In genomic region chr3:21935571-21936261, GRCm38 (mm10) we compare ENCODE assay signal across 8 mouse cellular contexts.
DNase-seq lines count a peak whose midpoint lies in the region; ATAC-seq lines count a peak whose summit lies in the region.

No protein-coding gene starts in this region.

- H3K4me3 ChIP-seq in embryonic facial prominence, embryonic 13.5 days: peak overlapping the region; percentile 42
- peak overlapping the region; percentile 23 for H3K4me3 ChIP-seq in kidney, embryonic 14.5 days (ENCODE audit: low read length)
- H3K4me3 ChIP-seq in limb, embryonic 15.5 days: peak overlapping the region; percentile 37

- no peaks in the 10 kb centered on the region for H3K36me3 ChIP-seq in embryonic facial prominence, embryonic 13.5 days
- H3K36me3 ChIP-seq in kidney, embryonic 14.5 days (ENCODE audit: control insufficient read depth, insufficient read depth, low read length): no peaks in the 10 kb centered on the region
- no peaks in the 10 kb centered on the region for H3K36me3 ChIP-seq in limb, embryonic 15.5 days

- under 1% methylated on average over 23 of the region's 24 CpGs for WGBS in embryonic facial prominence, embryonic 13.5 days
- under 1% methylated on average over 24 of the region's 24 CpGs for WGBS in kidney, embryonic 14.5 days
- WGBS in limb, embryonic 15.5 days: 0% methylated on average over 24 of the region's 24 CpGs

- peak; percentile 89 for ATAC-seq in embryonic facial prominence, embryonic 13.5 days (ENCODE audit: insufficient number of reproducible peaks, insufficient read depth, low FRiP score, low TSS enrichment, low read depth)
- ATAC-seq in kidney, embryonic 14.5 days (ENCODE audit: low FRiP score, low TSS enrichment): peak; percentile 92
- peak; percentile 87 for ATAC-seq in limb, embryonic 15.5 days (ENCODE audit: insufficient number of reproducible peaks, low FRiP score, low TSS enrichment, low read depth)

- peak overlapping the region; percentile 89 for H3K27ac ChIP-seq in embryonic facial prominence, embryonic 13.5 days
- H3K27ac ChIP-seq in kidney, embryonic 14.5 days (ENCODE audit: low read depth, low read length): peak overlapping the region; percentile 78
- H3K27ac ChIP-seq in limb, embryonic 15.5 days: peak overlapping the region; percentile 85

- DNase-seq in 3134 (ENCODE audit: extremely low read depth, insufficient read length, low spot score): peak; percentile 96
- peak; percentile 97 for DNase-seq in adrenal gland, postnatal 25 days
- DNase-seq in heart, adult 9 months (ENCODE audit: low spot score in 2 of 2): peak; percentile 94 to 96
- DNase-seq in monocyte, adult 2 months (ENCODE audit: low read depth in 1 of 2, low spot score in 2 of 2): peak; percentile 49 to 74
- peak; percentile 83 to 84 for DNase-seq in spleen, postnatal 36 days (ENCODE audit: low spot score in 2 of 2)

- no peaks in the 10 kb centered on the region for H3K27me3 ChIP-seq in embryonic facial prominence, embryonic 13.5 days
- H3K27me3 ChIP-seq in kidney, embryonic 14.5 days (ENCODE audit: control insufficient read depth, insufficient read depth, low read length): no peaks in the 10 kb centered on the region
- H3K27me3 ChIP-seq in limb, embryonic 15.5 days: no peaks in the 10 kb centered on the region

- H3K9me3 ChIP-seq in embryonic facial prominence, embryonic 13.5 days: no peaks in the 10 kb centered on the region
- no peaks in the 10 kb centered on the region for H3K9me3 ChIP-seq in kidney, embryonic 14.5 days (ENCODE audit: control insufficient read depth, low read length)
- no peaks in the 10 kb centered on the region for H3K9me3 ChIP-seq in limb, embryonic 15.5 days

- H3K9ac ChIP-seq in embryonic facial prominence, embryonic 13.5 days: peak overlapping the region; percentile 40; the same call in 1 of the 2 replicates
- H3K9ac ChIP-seq in kidney, embryonic 14.5 days (ENCODE audit: low read depth, low read length): peak overlapping the region; percentile 24; the same call in 1 of the 2 replicates
- no peak overlapping the region for H3K9ac ChIP-seq in limb, embryonic 15.5 days

- H3K4me1 ChIP-seq in embryonic facial prominence, embryonic 13.5 days: peaks cover 44% of the 10 kb centered on the region
- H3K4me1 ChIP-seq in kidney, embryonic 14.5 days (ENCODE audit: control insufficient read depth, insufficient read depth, low read length): peaks cover 31% of the 10 kb centered on the region
- peaks cover 37% of the 10 kb centered on the region for H3K4me1 ChIP-seq in limb, embryonic 15.5 days

- peak overlapping the region; percentile 62 for H3K4me2 ChIP-seq in embryonic facial prominence, embryonic 13.5 days
- peak overlapping the region; percentile 35 for H3K4me2 ChIP-seq in kidney, embryonic 14.5 days (replicated peaks; ENCODE audit: low read depth, low read length)
- peak overlapping the region; percentile 46 for H3K4me2 ChIP-seq in limb, embryonic 15.5 days

Comparison
In these comparisons a context has a peak if more than half of its experiments do, and no peak if none do; other contexts are left out.
1. Peak in every context shown above with its lines: DNase-seq, ATAC-seq, H3K4me3 ChIP-seq and H3K27ac ChIP-seq.